Mouse (Mus musculus): ENCODE results near the gene Frmd5. TPM values are rescaled to one million over a fixed set of nuclear protein-coding genes. Genes with fewer than 3 reads are reported as not detected.
"Not testable (repeated sequence)": the region's sequence is repeated elsewhere in the genome, so short reads cannot be mapped to it uniquely, and the experiment has no call there.

Gene Frmd5
- polyA plus RNA-seq, 1 experiment = 47.8 TPM

DNA sequence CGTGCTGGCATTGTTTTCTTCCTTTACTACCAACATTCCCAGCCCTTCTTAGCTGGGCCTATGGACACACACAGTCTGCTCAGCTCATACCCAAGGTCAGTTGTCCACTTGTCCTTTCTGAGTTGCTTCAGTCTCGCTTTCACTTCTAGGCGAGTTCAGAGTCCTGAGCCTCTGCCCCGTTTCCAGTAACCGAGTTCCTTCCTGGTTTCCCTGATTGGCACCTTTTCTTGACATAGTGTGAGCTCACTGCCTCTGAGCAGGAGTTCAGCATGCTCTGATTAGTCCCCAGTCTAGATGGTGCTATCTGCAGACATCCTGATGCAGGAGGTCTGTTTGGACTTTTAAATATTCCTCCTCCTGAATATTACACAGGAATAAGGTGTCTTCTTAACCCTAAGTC is 17.8 kb upstream of the Frmd5 start:
- peaks cover 3% of the 10 kb centered on the region; the same call in 1 of the 2 replicates for H3K4me1 ChIP-seq (ENCODE audit: control insufficient read depth, insufficient read depth, low read length)
- no peak overlapping the region for H3K27ac ChIP-seq (ENCODE audit: insufficient read depth, low read length)
- no peak overlapping the region for H3K4me3 ChIP-seq (ENCODE audit: insufficient read depth, low read length)
- TF ChIP-seq POLR2A (IDR thresholded peaks at IDR 0.05; ENCODE audit: extremely low read depth, insufficient read depth, low read length) (no peak), CTCF (IDR thresholded peaks at IDR 0.05; ENCODE audit: extremely low read depth, insufficient read depth, low read length) (no peak)

DNA sequence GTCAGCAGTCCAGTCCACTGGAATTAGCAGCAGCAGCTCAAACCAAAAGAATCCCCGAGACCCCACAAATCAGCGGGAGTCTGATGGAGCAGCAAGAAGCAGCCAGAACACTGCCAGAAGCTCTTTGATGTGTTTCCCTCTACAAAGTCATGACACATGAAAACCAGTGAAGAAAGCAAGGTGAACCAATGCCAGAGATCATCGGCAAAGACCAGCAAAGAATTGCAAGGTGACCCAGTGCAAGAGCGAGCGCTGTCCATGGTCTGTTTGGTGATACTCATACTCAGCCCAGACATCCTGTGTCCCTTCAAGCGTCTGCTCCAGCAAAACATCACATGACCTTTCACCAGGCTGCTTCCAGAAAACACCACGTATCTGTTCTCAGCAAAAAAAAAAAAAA is 14.9 kb upstream of the Frmd5 start:
- no peaks in the 10 kb centered on the region for H3K4me1 ChIP-seq (ENCODE audit: control insufficient read depth, insufficient read depth, low read length)
- H3K27ac ChIP-seq (ENCODE audit: insufficient read depth, low read length) = no peak overlapping the region
- TF ChIP-seq CTCF (IDR thresholded peaks at IDR 0.05; ENCODE audit: extremely low read depth, insufficient read depth, low read length) (no peak), POLR2A (IDR thresholded peaks at IDR 0.05; ENCODE audit: extremely low read depth, insufficient read depth, low read length) (no peak)
- no peak overlapping the region for H3K4me3 ChIP-seq (ENCODE audit: insufficient read depth, low read length)

DNA sequence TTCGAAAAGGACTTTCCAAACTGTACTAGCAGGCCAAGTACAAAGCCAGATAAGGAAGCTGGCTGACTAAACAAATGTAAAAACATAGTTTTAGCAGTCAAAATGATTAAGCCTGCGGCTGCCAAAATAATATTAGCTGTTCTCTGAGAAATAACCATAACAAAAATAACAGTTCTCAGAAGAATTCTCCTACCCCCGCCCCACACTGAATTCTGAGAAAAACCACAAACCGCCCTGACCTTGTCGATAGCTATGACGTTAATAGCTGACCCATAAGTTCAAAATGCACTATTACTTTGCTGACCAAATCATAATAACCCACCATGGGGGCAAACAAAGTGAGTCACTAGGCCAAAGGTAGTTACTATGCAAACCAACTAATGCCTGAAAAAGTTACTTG is 4.0 kb upstream of the Frmd5 start:
- H3K4me1 ChIP-seq (ENCODE audit: control insufficient read depth, insufficient read depth, low read length); H3K27ac ChIP-seq (ENCODE audit: insufficient read depth, low read length); H3K4me3 ChIP-seq (ENCODE audit: insufficient read depth, low read length): not testable (repeated sequence)

DNA sequence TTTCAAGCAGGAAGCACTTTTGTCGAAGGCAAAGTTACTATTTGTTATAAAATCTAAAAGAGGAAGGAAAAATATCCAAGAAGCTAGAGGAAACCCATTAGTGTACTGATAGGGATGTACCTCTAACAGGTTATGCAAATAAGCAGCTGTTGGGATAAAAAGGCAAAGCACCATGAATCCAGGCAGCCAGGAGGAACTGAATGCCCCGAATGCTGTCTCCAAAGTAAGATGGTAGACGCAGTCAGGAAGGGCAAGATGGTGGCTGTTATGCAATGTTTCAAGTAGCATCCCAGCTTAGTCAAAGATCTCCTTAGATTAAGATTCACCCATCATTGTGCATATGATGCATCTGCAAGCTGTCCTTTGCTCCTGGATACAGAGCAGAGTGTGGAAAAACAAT is 2.2 kb upstream of the Frmd5 start:
- Histone ChIP-seq H3K4me3 (ENCODE audit: insufficient read depth, low read length) (no peak overlapping the region), H3K27ac (ENCODE audit: insufficient read depth, low read length) (no peak overlapping the region), H3K4me1 (ENCODE audit: control insufficient read depth, insufficient read depth, low read length) (no peaks in the 10 kb centered on the region)
- TF ChIP-seq CTCF (IDR thresholded peaks at IDR 0.05; ENCODE audit: extremely low read depth, insufficient read depth, low read length) (no peak), POLR2A (IDR thresholded peaks at IDR 0.05; ENCODE audit: extremely low read depth, insufficient read depth, low read length) (no peak)

DNA sequence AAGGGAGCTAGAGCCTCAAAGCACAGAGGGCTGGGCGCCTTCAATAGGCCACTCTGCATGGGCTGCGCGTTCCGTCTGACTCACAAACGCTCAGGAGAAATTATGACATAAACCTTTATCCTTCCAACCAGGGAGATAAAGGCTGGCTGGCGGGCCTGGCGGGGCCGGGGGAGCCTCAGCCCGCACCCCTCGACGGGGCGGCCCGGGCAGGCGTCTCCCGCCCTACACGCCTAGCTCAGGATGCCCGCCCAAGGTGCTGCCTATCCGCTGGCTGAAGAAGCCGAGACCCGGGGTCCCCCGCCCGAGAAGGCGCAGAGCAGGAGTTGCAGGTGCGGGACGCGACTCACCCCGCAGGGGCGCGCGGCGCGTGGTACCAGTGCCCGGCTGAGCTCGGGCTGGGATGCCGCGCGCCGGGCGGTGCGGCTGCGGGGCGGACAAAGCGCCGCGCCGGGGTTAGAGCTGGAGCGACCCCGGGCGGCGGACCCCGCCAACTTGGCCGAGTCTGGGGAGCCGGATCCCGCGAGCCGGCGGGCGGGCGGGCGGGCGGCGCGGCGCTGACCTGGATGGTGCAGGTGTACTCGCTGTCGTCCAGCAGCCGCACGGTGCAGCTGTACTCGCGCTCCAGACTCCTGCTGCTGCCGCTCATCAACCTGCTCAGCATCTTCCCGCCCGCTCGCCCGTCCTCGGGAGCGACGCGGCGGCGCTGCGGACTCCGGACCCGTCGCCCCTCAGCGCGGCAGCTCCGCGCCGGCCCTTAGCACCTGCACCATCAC is 530 bp downstream of the Frmd5 start:
- peak overlapping the region; percentile 90 for H3K27ac ChIP-seq (ENCODE audit: insufficient read depth, low read length)
- no peaks in the 10 kb centered on the region for H3K4me1 ChIP-seq (ENCODE audit: control insufficient read depth, insufficient read depth, low read length)
- TF ChIP-seq CTCF (IDR thresholded peaks at IDR 0.05; ENCODE audit: extremely low read depth, insufficient read depth, low read length) (no peak), POLR2A (IDR thresholded peaks at IDR 0.05; ENCODE audit: extremely low read depth, insufficient read depth, low read length) (no peak)
- H3K4me3 ChIP-seq (ENCODE audit: insufficient read depth, low read length) = peak overlapping the region; percentile 63

DNA sequence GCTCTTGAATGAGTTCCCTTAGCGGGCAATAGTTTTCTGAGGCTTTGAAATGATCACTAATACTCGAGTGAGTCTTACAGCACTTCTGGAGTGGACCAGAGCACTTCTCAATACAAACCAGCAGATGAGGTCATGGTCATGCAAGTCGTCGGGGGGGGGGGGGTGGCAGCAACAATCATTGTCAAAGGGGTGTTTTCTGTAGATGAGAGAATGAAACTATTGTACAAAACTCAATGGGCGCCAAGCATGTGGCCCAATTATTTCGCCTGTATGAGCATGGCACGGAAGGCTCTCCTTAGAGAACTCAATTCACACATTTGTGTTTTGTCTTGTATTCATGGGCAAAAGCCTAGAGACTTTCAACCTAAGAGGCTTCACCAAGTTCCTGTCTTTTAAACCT is 7.8 kb downstream of the Frmd5 start:
- no peak overlapping the region for H3K4me3 ChIP-seq (ENCODE audit: insufficient read depth, low read length)
- H3K27ac ChIP-seq (ENCODE audit: insufficient read depth, low read length) = no peak overlapping the region
- no peak for TF ChIP-seq CTCF (IDR thresholded peaks at IDR 0.05; ENCODE audit: extremely low read depth, insufficient read depth, low read length)
- no peak for TF ChIP-seq POLR2A (IDR thresholded peaks at IDR 0.05; ENCODE audit: extremely low read depth, insufficient read depth, low read length)
- no peaks in the 10 kb centered on the region for H3K4me1 ChIP-seq (ENCODE audit: control insufficient read depth, insufficient read depth, low read length)

DNA sequence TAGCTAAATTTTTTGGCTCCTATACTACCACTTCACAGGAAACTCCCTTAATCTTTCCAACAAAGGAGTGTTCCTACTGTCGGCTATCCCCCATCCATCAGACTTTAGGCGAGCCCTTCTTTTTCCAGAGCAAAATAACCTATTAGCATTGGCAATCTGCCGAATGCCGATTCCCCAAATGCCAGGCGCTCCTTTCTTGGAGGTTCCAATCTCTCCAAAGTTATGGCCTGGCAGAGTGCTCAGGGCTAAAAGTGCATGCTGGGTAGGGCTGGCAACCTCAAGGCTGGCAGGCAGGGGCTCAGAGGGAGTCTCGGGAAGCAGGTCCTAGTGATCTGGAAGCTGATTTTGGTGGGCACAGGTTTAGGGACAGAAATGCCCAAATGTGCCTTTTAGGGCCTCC is 10.9 kb downstream of the Frmd5 start:
- Histone ChIP-seq H3K27ac (ENCODE audit: insufficient read depth, low read length) (no peak overlapping the region), H3K4me3 (ENCODE audit: insufficient read depth, low read length) (no peak overlapping the region), H3K4me1 (ENCODE audit: control insufficient read depth, insufficient read depth, low read length) (peaks cover 3% of the 10 kb centered on the region; the same call in 1 of the 2 replicates)
- TF ChIP-seq CTCF (IDR thresholded peaks at IDR 0.05; ENCODE audit: extremely low read depth, insufficient read depth, low read length) (no peak), POLR2A (IDR thresholded peaks at IDR 0.05; ENCODE audit: extremely low read depth, insufficient read depth, low read length) (no peak)

DNA sequence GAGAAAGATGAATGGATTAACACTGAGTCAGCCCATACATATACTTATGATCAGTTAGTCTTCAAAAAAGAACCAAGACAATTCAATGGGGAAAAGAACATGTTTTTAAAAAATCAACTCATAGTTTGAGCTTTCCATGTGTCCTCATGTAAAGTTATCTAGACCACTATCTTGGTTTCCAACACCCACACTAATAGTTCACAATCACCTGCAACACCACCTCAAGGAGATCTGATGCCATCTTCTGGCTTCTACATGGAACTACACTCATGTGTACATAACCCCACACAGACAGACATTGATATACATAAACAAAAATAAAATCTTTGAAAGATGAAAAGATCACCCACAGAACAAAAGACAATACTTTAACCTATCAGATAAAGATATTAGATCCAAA is 17.1 kb downstream of the Frmd5 start:
- H3K27ac ChIP-seq (ENCODE audit: insufficient read depth, low read length) = no peak overlapping the region
- H3K4me1 ChIP-seq (ENCODE audit: control insufficient read depth, insufficient read depth, low read length) = peaks cover 3% of the 10 kb centered on the region; the same call in 1 of the 2 replicates
- H3K4me3 ChIP-seq (ENCODE audit: insufficient read depth, low read length) = no peak overlapping the region
- TF ChIP-seq CTCF (IDR thresholded peaks at IDR 0.05; ENCODE audit: extremely low read depth, insufficient read depth, low read length) (no peak), POLR2A (IDR thresholded peaks at IDR 0.05; ENCODE audit: extremely low read depth, insufficient read depth, low read length) (no peak)

DNA sequence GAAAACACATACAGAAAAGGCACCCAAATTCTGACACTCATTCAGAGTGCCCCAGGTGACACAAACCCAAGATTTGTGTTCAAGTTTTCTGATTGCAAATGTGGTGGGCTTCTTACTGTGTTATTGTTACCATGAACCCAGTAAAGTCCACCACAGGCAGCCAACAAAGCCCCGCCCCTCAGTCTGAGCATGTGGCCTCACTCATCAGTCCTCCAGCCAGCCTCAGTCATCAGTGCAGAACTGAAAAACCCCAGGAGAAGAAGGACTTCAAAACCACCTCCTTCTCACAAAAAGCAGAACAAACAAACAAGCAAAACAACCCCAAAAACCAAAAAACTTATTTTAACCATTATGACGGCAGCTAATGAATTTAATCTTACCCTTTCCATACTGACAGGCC is 18.5 kb downstream of the Frmd5 start:
- Histone ChIP-seq H3K4me3 (ENCODE audit: insufficient read depth, low read length) (no peak overlapping the region), H3K4me1 (ENCODE audit: control insufficient read depth, insufficient read depth, low read length) (peaks cover 3% of the 10 kb centered on the region; the same call in 1 of the 2 replicates), H3K27ac (ENCODE audit: insufficient read depth, low read length) (no peak overlapping the region)
- no peak for TF ChIP-seq CTCF (IDR thresholded peaks at IDR 0.05; ENCODE audit: extremely low read depth, insufficient read depth, low read length)
- TF ChIP-seq POLR2A (IDR thresholded peaks at IDR 0.05; ENCODE audit: extremely low read depth, insufficient read depth, low read length) = no peak

DNA sequence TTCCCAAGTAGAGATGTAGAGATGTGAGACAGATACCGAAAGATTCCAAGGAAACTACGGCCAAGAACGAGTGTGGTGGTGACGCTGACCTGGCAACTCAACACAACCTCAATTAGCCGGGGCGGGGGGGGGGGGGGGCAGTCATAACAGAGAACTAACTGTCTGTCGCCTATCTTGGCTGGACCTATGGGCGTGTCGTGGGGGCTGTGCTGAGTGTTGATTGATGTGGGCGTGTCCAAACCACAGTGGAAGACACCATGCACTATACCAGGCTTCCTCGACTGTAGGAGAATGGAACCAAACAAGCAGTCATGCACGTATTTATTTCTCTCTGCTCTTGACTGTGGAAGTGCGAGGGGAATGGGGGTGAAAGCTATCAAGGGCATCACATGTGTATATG is 19.1 kb downstream of the Frmd5 start:
- no peak overlapping the region for H3K27ac ChIP-seq (ENCODE audit: insufficient read depth, low read length)
- peaks cover 3% of the 10 kb centered on the region; the same call in 1 of the 2 replicates for H3K4me1 ChIP-seq (ENCODE audit: control insufficient read depth, insufficient read depth, low read length)
- no peak for TF ChIP-seq CTCF (IDR thresholded peaks at IDR 0.05; ENCODE audit: extremely low read depth, insufficient read depth, low read length)
- TF ChIP-seq POLR2A (IDR thresholded peaks at IDR 0.05; ENCODE audit: extremely low read depth, insufficient read depth, low read length) = no peak
- H3K4me3 ChIP-seq (ENCODE audit: insufficient read depth, low read length) = no peak overlapping the region
